Mouse (Mus musculus) lung, postnatal 25 days (tissue): ENCODE data around the gene Vmn1r17.
"Not testable (repeated sequence)": the region's sequence is repeated elsewhere in the genome, so short reads cannot be mapped to it uniquely, and the experiment has no call there.

Experiments
- DNase-seq: peaks from one replicate; pipeline ENCODE4 v3.0.0; 2022; ENCODE audit warnings: low spot score

The Vmn1r17 gene

DNA sequence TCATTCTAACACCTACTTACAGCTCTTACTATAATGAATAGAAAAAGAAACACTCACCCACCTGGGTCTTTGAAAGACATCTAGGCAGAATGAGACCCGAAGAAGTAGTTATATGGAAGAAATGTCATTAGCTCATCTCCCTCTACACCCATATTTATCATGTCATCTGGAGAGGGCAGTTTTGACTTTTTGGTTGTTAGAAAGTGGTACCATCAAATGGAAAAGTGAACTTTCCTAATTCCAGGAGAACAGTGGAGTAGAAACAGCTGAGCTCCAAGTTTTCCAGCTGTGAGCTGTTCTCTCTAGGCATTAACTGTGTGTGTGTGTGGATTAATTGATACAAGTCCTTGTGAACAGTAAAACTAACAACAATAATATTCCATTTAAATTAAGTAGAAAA is at the start of gene Vmn1r17:
Gene Vmn1r17 (minus strand): TSS at position 101 of the 400 bp plus-strand sequence.
- no peak for DNase-seq

DNA sequence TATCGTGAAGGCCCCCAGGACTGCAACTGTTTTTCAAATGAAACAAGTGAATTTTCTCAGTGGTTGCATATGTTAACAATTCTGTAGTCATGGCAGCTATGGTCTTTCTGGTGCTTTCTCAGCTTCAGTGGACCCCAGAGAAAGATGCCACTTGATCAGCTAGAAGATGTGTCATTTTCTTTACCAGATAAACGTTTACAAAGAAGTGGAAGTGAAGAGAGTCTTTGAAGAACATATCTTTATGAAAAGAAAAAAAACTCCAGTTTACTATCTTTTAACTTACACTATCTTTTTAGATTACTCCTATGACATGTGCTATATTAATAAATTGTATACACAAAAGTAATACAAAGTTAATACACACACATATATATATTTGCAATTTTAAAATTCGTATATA is 40.0 kb upstream of the Vmn1r17 start, which contains the start of gene Vmn1r19:
Gene Vmn1r19 (plus strand): TSS at position 301 of the 400 bp plus-strand sequence.
- not testable (repeated sequence) for DNase-seq

DNA sequence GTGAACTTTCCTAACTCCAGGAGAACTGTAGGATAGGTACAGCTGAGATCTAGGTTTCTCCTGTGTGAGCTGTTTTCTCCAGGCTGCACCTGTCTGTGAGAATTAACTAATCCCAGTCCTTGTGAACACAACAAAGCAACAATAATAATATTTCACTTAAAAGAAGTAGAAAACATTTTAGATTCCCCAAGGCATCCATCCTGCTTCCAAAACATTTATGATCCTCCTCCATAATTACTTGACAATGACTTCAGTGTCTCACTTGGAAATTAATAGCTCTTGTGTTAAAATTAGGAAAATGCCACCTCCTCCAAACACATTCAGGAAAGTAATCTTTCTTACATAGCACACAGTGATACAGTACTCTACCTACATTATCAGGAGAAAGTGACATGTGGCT is 32.2 kb upstream of the Vmn1r17 start, which contains the start of gene Vmn1r18:
Gene Vmn1r18 (minus strand): TSS at position 101 of the 400 bp plus-strand sequence.
- no peak for DNase-seq

DNA sequence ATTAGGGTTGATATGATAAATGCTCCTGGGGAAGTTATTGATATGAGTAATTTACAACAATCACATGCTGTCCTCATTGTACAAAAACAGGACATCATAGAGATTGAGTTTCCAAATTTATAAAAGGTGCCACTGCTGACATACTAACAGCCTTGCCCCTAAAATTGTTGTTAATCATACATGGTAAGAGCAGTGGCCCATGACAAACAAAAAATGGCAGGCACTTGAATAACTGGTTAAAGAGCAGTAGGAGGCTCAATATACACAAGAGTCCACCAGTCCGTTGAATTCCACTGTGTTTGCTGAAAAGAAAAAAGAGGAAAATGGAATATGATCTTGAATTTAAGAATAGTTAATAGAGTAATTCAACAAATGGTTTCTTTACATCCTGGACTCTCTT is 4.0 kb upstream of the Vmn1r17 start:
- DNase-seq: no peak

DNA sequence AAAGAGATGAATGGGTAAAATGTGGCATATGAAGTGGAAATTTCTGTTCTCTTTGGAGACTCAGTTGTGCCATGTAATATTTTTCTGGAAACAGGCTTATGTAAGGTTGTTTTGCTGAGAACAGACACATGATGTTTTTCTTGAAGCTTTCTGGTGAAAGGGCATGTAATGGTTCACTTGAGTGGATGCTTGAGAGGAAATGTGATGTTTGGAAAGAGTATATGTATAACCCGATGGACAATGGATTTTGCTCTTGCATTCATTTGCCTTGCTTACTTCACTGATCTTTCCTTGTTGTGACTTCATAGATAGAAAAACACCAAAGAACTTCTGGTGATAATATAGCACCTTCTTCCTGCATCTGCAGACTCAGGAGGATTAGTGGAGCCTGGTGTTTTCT is 2.3 kb upstream of the Vmn1r17 start:
- not testable (repeated sequence) for DNase-seq

DNA sequence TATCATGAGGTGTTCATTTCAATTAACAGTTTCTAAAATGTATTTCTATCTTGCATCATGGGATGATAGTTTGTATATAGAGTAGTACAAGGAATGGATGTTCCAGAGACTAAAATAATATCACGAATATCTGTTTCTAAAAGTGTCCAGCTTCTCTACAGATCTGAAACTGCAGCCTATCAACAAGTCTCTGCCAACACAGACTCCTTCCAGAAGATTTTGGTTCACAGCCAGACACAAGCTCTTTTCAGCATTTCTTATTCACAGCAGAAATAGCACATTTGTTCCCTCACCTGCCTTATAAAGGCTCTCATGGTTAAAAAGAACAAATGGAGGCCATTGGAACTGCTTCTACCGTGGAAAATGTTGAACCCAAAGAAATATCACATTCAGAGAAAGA is 6.7 kb downstream of the Vmn1r17 start:
- no peak for DNase-seq

DNA sequence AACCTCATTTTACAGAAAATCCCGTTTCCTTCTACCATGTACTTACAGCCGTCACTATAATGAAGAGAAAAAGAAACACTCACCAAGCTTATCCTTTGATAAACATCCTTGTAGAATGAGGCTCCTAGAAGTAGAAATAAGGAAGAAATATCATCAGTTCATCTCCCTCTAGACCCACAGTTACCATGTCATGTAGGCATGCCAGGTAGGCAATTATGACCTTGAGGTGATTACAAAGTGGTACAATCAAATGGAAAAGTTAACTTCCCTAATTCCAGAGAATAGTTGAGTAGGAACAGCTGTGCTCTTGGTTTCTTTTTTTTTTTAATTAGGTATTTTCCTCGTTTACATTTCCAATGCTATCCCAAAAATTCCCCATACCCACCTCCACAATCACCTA is 34.1 kb downstream of the Vmn1r17 start, which contains the start of gene Vmn1r16:
Gene Vmn1r16 (minus strand): TSS at position 101 of the 400 bp plus-strand sequence.
- no peak for DNase-seq

DNA sequence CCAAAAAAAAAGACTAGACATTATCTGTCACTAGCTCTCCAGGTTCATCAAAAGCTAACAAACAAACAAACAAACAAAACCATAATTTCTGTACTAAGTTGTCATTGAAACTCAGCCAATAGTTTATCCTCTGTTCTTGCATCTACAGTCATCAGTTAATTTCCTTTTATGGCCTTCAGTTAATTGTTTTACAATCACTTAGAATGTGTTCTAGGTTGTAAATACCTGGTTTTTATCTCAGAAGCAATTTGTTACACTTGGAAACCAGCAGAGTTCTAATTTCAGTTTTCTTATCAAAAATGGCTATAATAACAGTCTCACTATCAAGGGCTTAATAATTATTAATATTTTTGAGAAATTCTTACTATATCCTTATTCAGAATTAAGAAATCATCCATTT is 37.4 kb downstream of the Vmn1r17 start:
- no peak for DNase-seq
